Mouse (Mus musculus): ENCODE data around the gene Plcg1. TPM values are rescaled to one million over a fixed set of nuclear protein-coding genes. Genes with fewer than 3 reads are reported as not detected.
A peak's percentile ranks its signal among the peaks of the same experiment; 100 is the strongest.

Plcg1 gene
- 78.5 and 94.8 TPM in 2 replicates for polyA plus RNA-seq (2012; rRNA removed)

- Histone ChIP-seq H3K27ac (ENCODE audit: insufficient read depth, low read length) (peak within 1 kb of the TSS; percentile 98), H3K4me3 (ENCODE audit: insufficient read depth, low read length) (peak within 1 kb of the TSS; percentile 72), H3K4me1 (ENCODE audit: control insufficient read depth, insufficient read depth, low read length) (peaks cover 7% of the 10 kb centered on the region)
- no peak for TF ChIP-seq CTCF (IDR thresholded peaks at IDR 0.05; ENCODE audit: extremely low read depth, insufficient read depth, low read length)
Observed at GRCm38 (mm10) chr2:160731117-160731838, at the start of gene Plcg1. TSS of gene Plcg1 (plus strand) at chr2:160731300.

GRCm38 (mm10) chr2:160700271-160700670 is 30.8 kb upstream of the Plcg1 start:
- Histone ChIP-seq H3K27ac (ENCODE audit: insufficient read depth, low read length) (no peak overlapping the region; the same call in 1 of the 2 replicates), H3K4me1 (ENCODE audit: control insufficient read depth, insufficient read depth, low read length) (peaks cover 5% of the 10 kb centered on the region; the same call in 1 of the 2 replicates), H3K4me3 (ENCODE audit: insufficient read depth, low read length) (no peak overlapping the region)
- TF ChIP-seq CTCF (IDR thresholded peaks at IDR 0.05; ENCODE audit: extremely low read depth, insufficient read depth, low read length) (no peak), POLR2A (IDR thresholded peaks at IDR 0.05; ENCODE audit: extremely low read depth, insufficient read depth, low read length) (no peak)

- no peak for TF ChIP-seq POLR2A (IDR thresholded peaks at IDR 0.05; ENCODE audit: extremely low read depth, insufficient read depth, low read length)
- no peak for TF ChIP-seq CTCF (IDR thresholded peaks at IDR 0.05; ENCODE audit: extremely low read depth, insufficient read depth, low read length)
- no peak overlapping the region for H3K4me3 ChIP-seq (ENCODE audit: insufficient read depth, low read length)
Observed at GRCm38 (mm10) chr2:160701603-160702002, 29.5 kb upstream of the Plcg1 start.

GRCm38 (mm10) chr2:160702824-160703223 is 28.3 kb upstream of the Plcg1 start:
- TF ChIP-seq POLR2A (IDR thresholded peaks at IDR 0.05; ENCODE audit: extremely low read depth, insufficient read depth, low read length) (no peak), CTCF (IDR thresholded peaks at IDR 0.05; ENCODE audit: extremely low read depth, insufficient read depth, low read length) (no peak)

More at GRCm38 (mm10) chr2:160701603-160702002, 29.5 kb upstream of the Plcg1 start:
- Histone ChIP-seq H3K27ac (ENCODE audit: insufficient read depth, low read length) (no peak overlapping the region), H3K4me1 (ENCODE audit: control insufficient read depth, insufficient read depth, low read length) (peaks cover 5% of the 10 kb centered on the region; the same call in 1 of the 2 replicates)

GRCm38 (mm10) chr2:160707673-160708072 is 23.4 kb upstream of the Plcg1 start:
- no peaks in the 10 kb centered on the region for H3K4me1 ChIP-seq (ENCODE audit: control insufficient read depth, insufficient read depth, low read length)
- no peak for TF ChIP-seq POLR2A (IDR thresholded peaks at IDR 0.05; ENCODE audit: extremely low read depth, insufficient read depth, low read length)
- TF ChIP-seq CTCF (IDR thresholded peaks at IDR 0.05; ENCODE audit: extremely low read depth, insufficient read depth, low read length) = no peak
- H3K27ac ChIP-seq (ENCODE audit: insufficient read depth, low read length) = no peak overlapping the region
- H3K4me3 ChIP-seq (ENCODE audit: insufficient read depth, low read length) = no peak overlapping the region

More at GRCm38 (mm10) chr2:160702824-160703223, 28.3 kb upstream of the Plcg1 start:
- H3K4me1 ChIP-seq (ENCODE audit: control insufficient read depth, insufficient read depth, low read length) = peaks cover 5% of the 10 kb centered on the region; the same call in 1 of the 2 replicates
- H3K27ac ChIP-seq (ENCODE audit: insufficient read depth, low read length) = no peak overlapping the region
- no peak overlapping the region for H3K4me3 ChIP-seq (ENCODE audit: insufficient read depth, low read length)

GRCm38 (mm10) chr2:160715463-160716030 is 15.6 kb upstream of the Plcg1 start:
- TF ChIP-seq POLR2A (IDR thresholded peaks at IDR 0.05; ENCODE audit: extremely low read depth, insufficient read depth, low read length) = no peak
- peak; percentile 17; the same call in 1 of the 2 replicates for TF ChIP-seq CTCF (IDR thresholded peaks at IDR 0.05; ENCODE audit: extremely low read depth, insufficient read depth, low read length)
- no peak overlapping the region for H3K4me3 ChIP-seq (ENCODE audit: insufficient read depth, low read length)
- no peak overlapping the region; the same call in 1 of the 2 replicates for H3K27ac ChIP-seq (ENCODE audit: insufficient read depth, low read length)
- peaks cover 9% of the 10 kb centered on the region; the same call in 1 of the 2 replicates for H3K4me1 ChIP-seq (ENCODE audit: control insufficient read depth, insufficient read depth, low read length)

GRCm38 (mm10) chr2:160717269-160717668 is 13.8 kb upstream of the Plcg1 start:
- peaks cover 9% of the 10 kb centered on the region; the same call in 1 of the 2 replicates for H3K4me1 ChIP-seq (ENCODE audit: control insufficient read depth, insufficient read depth, low read length)
- H3K27ac ChIP-seq (ENCODE audit: insufficient read depth, low read length) = no peak overlapping the region
- peak; percentile 33; the same call in 1 of the 2 replicates for TF ChIP-seq CTCF (IDR thresholded peaks at IDR 0.05; ENCODE audit: extremely low read depth, insufficient read depth, low read length)
- no peak for TF ChIP-seq POLR2A (IDR thresholded peaks at IDR 0.05; ENCODE audit: extremely low read depth, insufficient read depth, low read length)
- no peak overlapping the region for H3K4me3 ChIP-seq (ENCODE audit: insufficient read depth, low read length)

- Histone ChIP-seq H3K27ac (ENCODE audit: insufficient read depth, low read length) (peak overlapping the region; percentile 54; the same call in 1 of the 2 replicates), H3K4me3 (ENCODE audit: insufficient read depth, low read length) (no peak overlapping the region), H3K4me1 (ENCODE audit: control insufficient read depth, insufficient read depth, low read length) (peaks cover 9% of the 10 kb centered on the region; the same call in 1 of the 2 replicates)
- TF ChIP-seq POLR2A (IDR thresholded peaks at IDR 0.05; ENCODE audit: extremely low read depth, insufficient read depth, low read length) = no peak
- TF ChIP-seq CTCF (IDR thresholded peaks at IDR 0.05; ENCODE audit: extremely low read depth, insufficient read depth, low read length) = no peak
Observed at GRCm38 (mm10) chr2:160718811-160719210, 12.3 kb upstream of the Plcg1 start.

GRCm38 (mm10) chr2:160722714-160723113 is 8.4 kb upstream of the Plcg1 start:
- H3K4me3 ChIP-seq (ENCODE audit: insufficient read depth, low read length) = no peak overlapping the region
- peaks cover 6% of the 10 kb centered on the region; the same call in 1 of the 2 replicates for H3K4me1 ChIP-seq (ENCODE audit: control insufficient read depth, insufficient read depth, low read length)
- TF ChIP-seq CTCF (IDR thresholded peaks at IDR 0.05; ENCODE audit: extremely low read depth, insufficient read depth, low read length) (no peak), POLR2A (IDR thresholded peaks at IDR 0.05; ENCODE audit: extremely low read depth, insufficient read depth, low read length) (no peak)
- H3K27ac ChIP-seq (ENCODE audit: insufficient read depth, low read length) = no peak overlapping the region

Data from cortical plate, adult 2 months (tissue).